Mouse (Mus musculus) CH12.LX (cell line): ENCODE measurements around the gene Pi4k2b. TPM values are rescaled to one million over a fixed set of nuclear protein-coding genes. Genes with fewer than 3 reads are reported as not detected.

Experiments
- DNase-seq: peaks from one replicate; pipeline ENCODE4 v3.0.0-alpha.2; 2013; ENCODE audit errors: extremely low read depth
- H3K27ac ChIP-seq: 2 replicates; pipeline ENCODE4 v1.5.1; 2012; ENCODE audit warnings: low read depth, mild to moderate bottlenecking, control low read depth, moderate library complexity; ENCODE audit not compliant: insufficient read depth
- H3K27me3 ChIP-seq: replicated peaks from 2 replicates; pipeline ENCODE3; 2012; ENCODE audit warnings: inconsistent platforms
- H3K36me3 ChIP-seq, 2 experiments: replicated peaks in 1 of 2; 2 replicates each; pipeline versions ENCODE3 to v1.6.1; 2012; ENCODE audit warnings: inconsistent platforms in 1 of 2, low read length in 1 of 2, mild to moderate bottlenecking in 1 of 2, mixed read lengths in 1 of 2, moderate library complexity in 1 of 2; ENCODE audit not compliant: control insufficient read depth in 1 of 2, insufficient read depth in 1 of 2
- H3K4me1 ChIP-seq, 2 experiments: 2 replicates each; pipeline ENCODE4 v1.6.1; 2012; ENCODE audit warnings: inconsistent platforms in 1 of 2, moderate library complexity in 1 of 2; ENCODE audit not compliant: insufficient read depth in 2 of 2, control insufficient read depth in 1 of 2
- H3K4me2 ChIP-seq: 2 replicates; pipeline ENCODE4 v1.6.1; 2012; ENCODE audit warnings: low read depth, mild to moderate bottlenecking, control low read depth; ENCODE audit not compliant: poor library complexity, insufficient read depth, severe bottlenecking
- H3K4me3 ChIP-seq, 3 experiments: fragments of 150-350 bp in 1 of 3; sonication (generic) in 1 of 3; replicated peaks in 1 of 3; 2 replicates each; pipeline versions ENCODE3 to v1.5.1; 2011 to 2012; ENCODE audit warnings: low read depth in 2 of 3, low read length in 2 of 3, mild to moderate bottlenecking in 2 of 3, moderate library complexity in 2 of 3, control low read depth in 1 of 3, improper control_type of control experiment in 1 of 3, inconsistent platforms in 1 of 3, mixed read lengths in 1 of 3; ENCODE audit not compliant: poor library complexity in 1 of 3
- H3K79me2 ChIP-seq: replicated peaks from 2 replicates; pipeline ENCODE4 v1.6.1; 2012; ENCODE audit warnings: mild to moderate bottlenecking, moderate library complexity; ENCODE audit not compliant: control insufficient read depth, poor library complexity, insufficient read depth, severe bottlenecking; ENCODE audit errors: extremely low read depth
- H3K9ac ChIP-seq: 2 replicates; pipeline ENCODE4 v1.6.1; 2012; ENCODE audit warnings: low read depth, mild to moderate bottlenecking, control low read depth, moderate library complexity; ENCODE audit not compliant: insufficient read depth
- H3K9me3 ChIP-seq: replicated peaks from 2 replicates; pipeline ENCODE3; 2012; ENCODE audit warnings: low read length, inconsistent platforms, mixed read lengths
- CTCF ChIP-seq, 2 experiments: IDR thresholded peaks in 1 of 2; conservative IDR thresholded peaks in 1 of 2; 2 replicates each; pipeline ENCODE4 v1.5.1; 2011 to 2012; ENCODE audit warnings: low read depth in 2 of 2, low read length in 2 of 2, improper control_type of control experiment in 1 of 2, inconsistent platforms in 1 of 2, mild to moderate bottlenecking in 1 of 2, moderate library complexity in 1 of 2
- E2F4 ChIP-seq: IDR thresholded peaks from 2 replicates; pipeline ENCODE4 v1.6.1; 2011; ENCODE audit warnings: low read depth, low read length, improper control_type of control experiment; ENCODE audit not compliant: insufficient replicate concordance
- EP300 ChIP-seq: IDR thresholded peaks from 2 replicates; pipeline ENCODE4 v1.6.1; 2011; ENCODE audit warnings: low read length, improper control_type of control experiment
- ETS1 ChIP-seq: conservative IDR thresholded peaks from 2 replicates; pipeline ENCODE4 v1.6.1; 2012; ENCODE audit warnings: low read depth, mild to moderate bottlenecking, inconsistent platforms, low read length, improper control_type of control experiment, moderate library complexity
- IRF4 ChIP-seq: IDR thresholded peaks from 2 replicates; pipeline ENCODE4 v1.6.1; 2014; ENCODE audit warnings: low read depth, mild to moderate bottlenecking, inconsistent platforms, low read length, improper control_type of control experiment
- MAFK ChIP-seq: IDR thresholded peaks from 2 replicates; pipeline ENCODE4 v1.6.1; 2011; ENCODE audit warnings: low read length, improper control_type of control experiment; ENCODE audit not compliant: insufficient replicate concordance
- MEF2A ChIP-seq: IDR thresholded peaks from 2 replicates; pipeline ENCODE4 v1.6.1; 2014; ENCODE audit warnings: low read depth, mild to moderate bottlenecking, inconsistent platforms, low read length, improper control_type of control experiment, borderline replicate concordance
- MXI1 ChIP-seq: IDR thresholded peaks from 2 replicates; pipeline ENCODE4 v1.6.1; 2011; ENCODE audit warnings: mild to moderate bottlenecking, low read depth, low read length, improper control_type of control experiment
- NELFE ChIP-seq: IDR thresholded peaks from 2 replicates; pipeline ENCODE4 v1.6.1; 2011; ENCODE audit warnings: low read depth, low read length, improper control_type of control experiment
- NRF1 ChIP-seq: IDR thresholded peaks from 2 replicates; pipeline ENCODE4 v1.6.1; 2014; ENCODE audit warnings: low read depth, mild to moderate bottlenecking, inconsistent platforms, low read length, improper control_type of control experiment, moderate library complexity
- RCOR1 ChIP-seq: conservative IDR thresholded peaks from 2 replicates; pipeline ENCODE4 v1.6.1; 2012; ENCODE audit warnings: low read depth, mild to moderate bottlenecking, inconsistent platforms, low read length, improper control_type of control experiment
- SIN3A ChIP-seq: IDR thresholded peaks from 2 replicates; pipeline ENCODE4 v1.6.1; 2012; ENCODE audit warnings: low read length, improper control_type of control experiment, inconsistent platforms
- TCF12 ChIP-seq: IDR thresholded peaks from 2 replicates; pipeline ENCODE4 v1.6.1; 2014; ENCODE audit warnings: low read depth, mild to moderate bottlenecking, inconsistent platforms, low read length, improper control_type of control experiment
- UBTF ChIP-seq: IDR thresholded peaks from 2 replicates; pipeline ENCODE4 v1.6.1; 2012; ENCODE audit warnings: low read depth, mild to moderate bottlenecking, inconsistent platforms, low read length, improper control_type of control experiment, moderate library complexity
- ZMIZ1 ChIP-seq: IDR thresholded peaks from 2 replicates; pipeline ENCODE4 v1.6.1; 2012; ENCODE audit warnings: low read depth, mild to moderate bottlenecking, inconsistent platforms, low read length, improper control_type of control experiment
- ZNF384 ChIP-seq: IDR thresholded peaks from 2 replicates; pipeline ENCODE4 v1.6.1; 2012; ENCODE audit warnings: low read depth, low read length, improper control_type of control experiment, inconsistent platforms
- dilution Hi-C: fragments of 300-500 bp; cut with MboI; formaldehyde crosslinking; loops from 2 replicates; pipeline ENCODE4 v1.14.3; 2020; ENCODE audit warnings: low sequenced_read_pairs; ENCODE audit not compliant: extremely low pct_unique_long_range_greater_than_20kb, extremely low pct_ligation_motif_present
- in situ Hi-C: fragments of 300-500 bp; cut with MboI; formaldehyde crosslinking; loops from 3 replicates; pipeline ENCODE4 v1.14.3; 2019; ENCODE audit warnings: low sequenced_read_pairs, low pct_ligation_motif_present, low pct_unique_long_range_greater_than_20kb, mixed read lengths
- polyA plus RNA-seq: library from polyadenylated mRNA; unstranded; fragments of >175 nt; gene quantifications from 2 replicates; pipeline ENCODE4 v1.2.1, GENCODE M21; 2012; ENCODE audit warnings: low read depth; ENCODE audit not compliant: insufficient read length
- total RNA-seq, 2 experiments: library from RNA; depleted of rRNA; stranded (reverse); fragments of 300-350 nt in 1 of 2; fragments of >200 nt in 1 of 2; gene quantifications; 2 replicates each; pipeline ENCODE4 v1.2.3; 2012 to 2014

Pi4k2b gene
- total and polyA plus RNA-seq, 3 experiments = 10.8 to 27.1 (median 17.0) TPM

- in situ Hi-C loops = no loop called here
- dilution Hi-C loops = no loop called here
- Histone ChIP-seq H3K4me3 (peak overlapping the region in 2 of 3 experiments; percentile 92), H3K9ac (peak overlapping the region; percentile 59), H3K79me2 (peaks cover 4% of the 10 kb centered on the region; the same call in 1 of the 2 replicates), H3K36me3 (no peaks in the 10 kb centered on the region), H3K27me3 (no peaks in the 10 kb centered on the region), H3K4me2 (peak overlapping the region; percentile 100), H3K9me3 (no peaks in the 10 kb centered on the region), H3K4me1 (peaks cover 0 to 9% of the 10 kb centered on the region in 2 experiments; a peak in 2 of 4 replicates), H3K27ac (no peak overlapping the region)
- peak; percentile 55; the same call in 1 of the 2 replicates for TF ChIP-seq MXI1
- no peak for TF ChIP-seq ETS1
- TF ChIP-seq RCOR1 = no peak
- DNase-seq = no peak
Measured at GRCm38 (mm10) chr5:52743231-52743630, 1.9 kb downstream of the Pi4k2b start.

GRCm38 (mm10) chr5:52746920-52747319 lies 5.5 kb downstream of the Pi4k2b start:
- Histone ChIP-seq H3K9ac (no peak overlapping the region), H3K36me3 (peaks cover 0 to 12% of the 10 kb centered on the region in 2 experiments), H3K9me3 (no peaks in the 10 kb centered on the region), H3K4me1 (peaks cover 0 to 9% of the 10 kb centered on the region in 2 experiments; a peak in 2 of 4 replicates), H3K27ac (no peak overlapping the region), H3K79me2 (peaks cover 4% of the 10 kb centered on the region; the same call in 1 of the 2 replicates), H3K27me3 (no peaks in the 10 kb centered on the region), H3K4me2 (no peak overlapping the region), H3K4me3 (no peak overlapping the region)
- TF ChIP-seq TCF12 (no peak), NELFE (no peak), IRF4 (no peak), CTCF (conservative IDR thresholded peaks at IDR 0.05 in 1 of 2, IDR thresholded peaks at IDR 0.05 in 1 of 2; ENCODE audit: low read depth in 2 of 2, low read length in 2 of 2) (no peak), E2F4 (no peak), NRF1 (no peak), ZMIZ1 (no peak), ZNF384 (no peak), MAFK (no peak), MEF2A (no peak), EP300 (no peak), UBTF (no peak), SIN3A (no peak)
- no peak for DNase-seq
- dilution Hi-C loops (no loop called here), in situ Hi-C loops (no loop called here)
